Mouse (Mus musculus): ENCODE results near the gene Gm5849. TPM values are rescaled to one million over a fixed set of nuclear protein-coding genes. Genes with fewer than 3 reads are reported as not detected.
"Not testable (repeated sequence)": the region's sequence is repeated elsewhere in the genome, so short reads cannot be mapped to it uniquely, and the experiment has no call there.

The Gm5849 gene
- polyA plus RNA-seq (2014; fragmentation: Nextera tagmentation; extraction: Ambion mirVana), result not detected in 2 replicates

GRCm38 (mm10) chr3:90777776-90778175, at the start of gene Gm5849:
TSS of gene Gm5849 (minus strand) at chr3:90777876.
- H3K27me3 ChIP-seq (replicated peaks; ENCODE audit: control insufficient read depth, insufficient read depth, low read length); H3K27ac ChIP-seq (replicated peaks; ENCODE audit: low read depth, low read length); H3K9ac ChIP-seq (ENCODE audit: low read depth, low read length); DNase-seq (ENCODE audit: low spot score); H3K4me2 ChIP-seq (ENCODE audit: low read depth, low read length); H3K9me3 ChIP-seq (ENCODE audit: control insufficient read depth, low read length); ATAC-seq (ENCODE audit: low read depth); H3K4me3 ChIP-seq (ENCODE audit: low read depth, low read length); H3K36me3 ChIP-seq (ENCODE audit: control insufficient read depth, insufficient read depth, low read length); H3K4me1 ChIP-seq (ENCODE audit: control insufficient read depth, insufficient read depth, low read length): not testable (repeated sequence)
- WGBS, result 89% methylated on average over 1 of the region's 1 CpGs

GRCm38 (mm10) chr3:90749658-90750057, 28.0 kb downstream of the Gm5849 start:
- 97% methylated on average over 1 of the region's 1 CpGs for WGBS
- DNase-seq (ENCODE audit: low spot score) (no peak), ATAC-seq (ENCODE audit: low read depth) (no peak)

GRCm38 (mm10) chr3:90726606-90727005, 51.1 kb downstream of the Gm5849 start, which contains the start of gene Pglyrp4:
TSS of gene Pglyrp4 (plus strand) at chr3:90726906.
- H3K36me3 ChIP-seq (ENCODE audit: control insufficient read depth, insufficient read depth, low read length), result no peaks in the 10 kb centered on the region
- H3K4me2 ChIP-seq (ENCODE audit: low read depth, low read length), result no peak within 1 kb of the TSS
- H3K4me1 ChIP-seq (ENCODE audit: control insufficient read depth, insufficient read depth, low read length), result no peaks in the 10 kb centered on the region
- H3K9me3 ChIP-seq (ENCODE audit: control insufficient read depth, low read length), result no peaks in the 10 kb centered on the region
- H3K4me3 ChIP-seq (ENCODE audit: low read depth, low read length), result no peak within 1 kb of the TSS
- H3K27me3 ChIP-seq (replicated peaks; ENCODE audit: control insufficient read depth, insufficient read depth, low read length), result no peaks in the 10 kb centered on the region
- 79% methylated on average over 3 of the region's 3 CpGs for WGBS
- ATAC-seq (ENCODE audit: low read depth) (no peak), DNase-seq (ENCODE audit: low spot score) (no peak)
- H3K27ac ChIP-seq (replicated peaks; ENCODE audit: low read depth, low read length), result no peak within 1 kb of the TSS
- H3K9ac ChIP-seq (ENCODE audit: low read depth, low read length), result no peak within 1 kb of the TSS

More at GRCm38 (mm10) chr3:90749658-90750057, 28.0 kb downstream of the Gm5849 start:
- no peak overlapping the region for H3K27ac ChIP-seq (replicated peaks; ENCODE audit: low read depth, low read length)
- no peak overlapping the region for H3K4me3 ChIP-seq (ENCODE audit: low read depth, low read length)
- H3K36me3 ChIP-seq (ENCODE audit: control insufficient read depth, insufficient read depth, low read length), result no peaks in the 10 kb centered on the region
- H3K27me3 ChIP-seq (replicated peaks; ENCODE audit: control insufficient read depth, insufficient read depth, low read length), result no peaks in the 10 kb centered on the region
- no peak overlapping the region for H3K4me2 ChIP-seq (ENCODE audit: low read depth, low read length)
- H3K9ac ChIP-seq (ENCODE audit: low read depth, low read length), result no peak overlapping the region
- H3K9me3 ChIP-seq (ENCODE audit: control insufficient read depth, low read length), result no peaks in the 10 kb centered on the region
- H3K4me1 ChIP-seq (ENCODE audit: control insufficient read depth, insufficient read depth, low read length), result no peaks in the 10 kb centered on the region

Other genes with a start within 250 kb of the Gm5849 start
- gene S100a16, start 240.6 kb downstream of the Gm5849 start, polyA plus RNA-seq (2014; fragmentation: Nextera tagmentation; extraction: Ambion mirVana), result 182 and 201 TPM in 2 replicates
- 5.2 and 7.9 TPM in 2 replicates for gene S100a3, start 217.3 kb downstream of the Gm5849 start, polyA plus RNA-seq (2014; fragmentation: Nextera tagmentation; extraction: Ambion mirVana)
- not detected in 2 replicates for gene S100a2, start 187.6 kb downstream of the Gm5849 start, polyA plus RNA-seq (2014; fragmentation: Nextera tagmentation; extraction: Ambion mirVana)
- not detected in 2 replicates for gene Gm42674, start 176.0 kb downstream of the Gm5849 start, polyA plus RNA-seq (2014; fragmentation: Nextera tagmentation; extraction: Ambion mirVana)
- gene S100a4, start 174.1 kb downstream of the Gm5849 start, polyA plus RNA-seq (2014; fragmentation: Nextera tagmentation; extraction: Ambion mirVana), result 16.8 and 22.9 TPM in 2 replicates
- 1.6 TPM in 1 of 2 replicates, not detected in the other for gene S100a5, start 169.4 kb downstream of the Gm5849 start, polyA plus RNA-seq (2014; fragmentation: Nextera tagmentation; extraction: Ambion mirVana)
- gene S100a6, start 165.0 kb downstream of the Gm5849 start, polyA plus RNA-seq (2014; fragmentation: Nextera tagmentation; extraction: Ambion mirVana), result 190 and 334 TPM in 2 replicates
- gene S100a7a, start 123.9 kb downstream of the Gm5849 start, polyA plus RNA-seq (2014; fragmentation: Nextera tagmentation; extraction: Ambion mirVana), result 0.84 TPM in 1 of 2 replicates, not detected in the other
- gene S100a8, start 108.9 kb downstream of the Gm5849 start, polyA plus RNA-seq (2014; fragmentation: Nextera tagmentation; extraction: Ambion mirVana), result 46.0 and 58.1 TPM in 2 replicates
- 30.1 and 39.1 TPM in 2 replicates for gene S100a9, start 82.2 kb downstream of the Gm5849 start, polyA plus RNA-seq (2014; fragmentation: Nextera tagmentation; extraction: Ambion mirVana)
- gene Pglyrp4, start 51.0 kb downstream of the Gm5849 start, polyA plus RNA-seq (2014; fragmentation: Nextera tagmentation; extraction: Ambion mirVana), result 0.13 and 0.22 TPM in 2 replicates